Comparison of ENCODE assay signal across 15 mouse cellular contexts in genomic region chr15:84210941-84211340, GRCm38 (mm10). TPM values are rescaled to one million over a fixed set of nuclear protein-coding genes. Genes with fewer than 3 reads are reported as not detected.
"Had no signal": no experiment of that assay in that cellular context is flagged by ENCODE, and none has a peak within 500 bp of the region (broad histone marks: within the 10 kb centered on the region; RNA-seq: fewer than 3 reads in every experiment).

No protein-coding gene starts in this region.

- H3K9me3 ChIP-seq: kidney, embryonic 15.5 days; limb, embryonic 15.5 days; midbrain, embryonic 12.5 days; neural tube, embryonic 13.5 days had no signal

- H3K9ac ChIP-seq: kidney, embryonic 15.5 days; limb, embryonic 15.5 days; lung, embryonic 14.5 days; midbrain, embryonic 12.5 days; neural tube, embryonic 13.5 days had no signal

- DNase-seq: kidney, adult 2 months; kidney, postnatal 14 days; lung, embryonic 14.5 days; lung, postnatal 10 days; lung, postnatal 4 days; right cerebral cortex, postnatal 25 days; thymus, postnatal 4 days had no signal

- H3K27me3 ChIP-seq: kidney, embryonic 15.5 days; limb, embryonic 15.5 days; midbrain, embryonic 12.5 days; neural tube, embryonic 13.5 days had no signal

- H3K4me3 ChIP-seq: kidney, embryonic 15.5 days; limb, embryonic 15.5 days; midbrain, embryonic 12.5 days; neural tube, embryonic 13.5 days had no signal

- H3K27ac ChIP-seq: limb, embryonic 15.5 days; midbrain, embryonic 12.5 days; neural tube, embryonic 13.5 days; stomach, postnatal 0 days had no signal

- ATAC-seq: midbrain, embryonic 16.5 days had no signal

- H3K4me2 ChIP-seq: kidney, embryonic 15.5 days; limb, embryonic 15.5 days; lung, embryonic 14.5 days; midbrain, embryonic 12.5 days; neural tube, embryonic 13.5 days had no signal

RNA-seq across cellular contexts. Expression of gene Pnpla3, which starts 43.3 kb away (rescaled TPM):
- total RNA-seq: megakaryocyte-erythroid progenitor cell, adult 5-6 weeks had no signal
- polyA plus RNA-seq: limb, embryonic 11.5 days had no signal
